Mouse (Mus musculus) embryonic facial prominence, embryonic 11.5 days (tissue): ENCODE measurements around the gene Zfp992. TPM values are rescaled to one million over a fixed set of nuclear protein-coding genes. Genes with fewer than 3 reads are reported as not detected.
A peak's percentile ranks its signal among the peaks of the same experiment; 100 is the strongest.
"Not testable (repeated sequence)": the region's sequence is repeated elsewhere in the genome, so short reads cannot be mapped to it uniquely, and the experiment has no call there.

Experiments
- ATAC-seq: fragments of 200-750 bp; cut with Nextera tagmentation; replicated peaks from 2 replicates; pipeline ENCODE4 v1.8.0; 2017; ENCODE audit warnings: low read depth; ENCODE audit not compliant: insufficient number of reproducible peaks, low FRiP score, low TSS enrichment
- DNase-seq: peaks from one replicate; pipeline ENCODE4 v3.0.0-alpha.2; 2015; ENCODE audit warnings: low spot score
- H3K27ac ChIP-seq: fragments of 300-500 bp; sonication (generic); replicated peaks from 2 replicates; pipeline ENCODE4 v1.5.1; 2014; ENCODE audit warnings: mild to moderate bottlenecking, low read depth, low read length, control low read depth
- H3K27me3 ChIP-seq: fragments of 300-500 bp; sonication (generic); 2 replicates; pipeline ENCODE4 v1.6.1; 2014; ENCODE audit warnings: mild to moderate bottlenecking, low read length, moderate library complexity, mixed read lengths; ENCODE audit not compliant: control insufficient read depth, insufficient read depth
- H3K36me3 ChIP-seq: fragments of 300-500 bp; sonication (generic); replicated peaks from 2 replicates; pipeline ENCODE4 v1.6.1; 2014; ENCODE audit warnings: low read depth, mild to moderate bottlenecking, low read length, moderate library complexity, mixed read lengths; ENCODE audit not compliant: control insufficient read depth, insufficient read depth
- H3K4me1 ChIP-seq: fragments of 300-500 bp; sonication (generic); 2 replicates; pipeline ENCODE4 v1.6.1; 2014; ENCODE audit warnings: low read length, mixed read lengths; ENCODE audit not compliant: control insufficient read depth, insufficient read depth
- H3K4me2 ChIP-seq: fragments of 300-500 bp; sonication (generic); 2 replicates; pipeline ENCODE4 v1.6.1; 2014; ENCODE audit warnings: low read depth, mild to moderate bottlenecking, control low read depth, low read length, moderate library complexity
- H3K4me3 ChIP-seq: fragments of 300-500 bp; sonication (generic); 2 replicates; pipeline ENCODE4 v1.5.1; 2014; ENCODE audit warnings: low read depth, low read length, control low read depth
- H3K9ac ChIP-seq: fragments of 300-500 bp; sonication (generic); replicated peaks from 2 replicates; pipeline ENCODE4 v1.6.1; 2014; ENCODE audit warnings: mild to moderate bottlenecking, control low read depth, low read length
- H3K9me3 ChIP-seq: fragments of 300-500 bp; sonication (generic); replicated peaks from 2 replicates; pipeline ENCODE4 v1.6.1; 2016; ENCODE audit warnings: mild to moderate bottlenecking, low read length, inconsistent platforms, mixed read lengths; ENCODE audit not compliant: control insufficient read depth
- WGBS: fragments of 180-500 bp; shearing (Covaris S2); extraction: QIAGEN DNeasy Blood & Tissue Kit; methylation state at CpG from one replicate; pipeline ENCODE4 v1.1.7; 2014; 5-methylcytosine and 5-hydroxymethylcytosine counted together
- polyA plus RNA-seq: library from polyadenylated mRNA; unstranded; fragments of >200 nt; fragmentation: Nextera tagmentation; extraction: Ambion mirVana; gene quantifications from 2 replicates; pipeline ENCODE4 v1.2.1, GENCODE M21; 2014

Zfp992 gene
- polyA plus RNA-seq, 1 experiment from 2014 or later = 4.8 TPM

DNA sequence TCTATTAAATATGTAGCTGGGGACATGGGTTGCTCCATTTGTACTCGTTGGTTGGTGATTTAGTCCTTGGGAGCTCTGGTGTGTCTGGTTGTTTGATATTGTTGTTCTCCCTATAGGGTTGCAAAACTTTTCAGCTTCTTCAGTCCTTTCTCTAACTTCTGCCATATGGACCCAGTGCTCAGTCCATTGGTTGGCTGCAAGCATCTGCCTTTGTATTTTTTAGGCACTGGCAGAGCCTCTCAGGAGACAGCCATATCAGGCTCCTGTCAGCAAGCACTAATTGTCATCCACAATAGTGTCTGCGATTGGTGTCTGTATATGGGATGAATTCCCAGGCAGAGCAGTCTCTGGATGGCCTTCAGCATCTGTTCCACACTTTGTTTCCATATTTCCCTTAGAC lies 1.8 kb upstream of the Zfp992 start:
- not testable (repeated sequence) for H3K36me3 ChIP-seq, H3K9ac ChIP-seq, H3K4me3 ChIP-seq, H3K4me2 ChIP-seq, DNase-seq, H3K4me1 ChIP-seq, H3K27ac ChIP-seq, ATAC-seq, H3K27me3 ChIP-seq, H3K9me3 ChIP-seq
- 87% methylated on average over 2 of the region's 2 CpGs for WGBS

GRCm38 (mm10) chr4:146449711-146450110 lies 888 bp downstream of the Zfp992 start:
- not testable (repeated sequence) for H3K9ac ChIP-seq, H3K36me3 ChIP-seq, H3K4me2 ChIP-seq, H3K9me3 ChIP-seq, ATAC-seq, H3K27me3 ChIP-seq, H3K27ac ChIP-seq, DNase-seq, H3K4me3 ChIP-seq, H3K4me1 ChIP-seq
- WGBS = 87% methylated on average over 5 of the region's 5 CpGs

DNA sequence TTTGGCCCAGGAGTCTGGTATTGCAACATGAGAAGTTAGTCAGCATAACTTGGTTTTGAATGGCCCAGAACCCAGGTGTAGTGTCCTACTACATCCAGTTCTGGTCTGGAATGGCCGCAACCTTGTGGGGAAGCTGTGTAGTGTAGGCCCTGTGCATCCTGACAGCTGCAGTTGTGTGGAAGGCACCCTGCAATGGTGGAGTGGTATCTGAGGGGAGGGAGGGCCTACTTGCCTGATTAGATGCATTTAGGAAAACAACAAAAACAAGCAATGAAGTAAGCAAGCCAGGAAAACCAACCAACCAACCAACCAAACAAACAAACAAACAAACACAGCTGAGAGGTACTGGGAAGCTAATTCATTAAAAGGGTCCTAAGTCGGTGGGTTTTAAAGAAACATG lies 3.8 kb downstream of the Zfp992 start:
- H3K4me2 ChIP-seq, H3K4me1 ChIP-seq, H3K9ac ChIP-seq, H3K4me3 ChIP-seq, H3K27me3 ChIP-seq, H3K36me3 ChIP-seq, H3K27ac ChIP-seq, ATAC-seq, DNase-seq: not testable (repeated sequence)
- H3K9me3 ChIP-seq = peaks cover 21% of the 10 kb centered on the region
- 84% methylated on average over 2 of the region's 2 CpGs for WGBS

- not testable (repeated sequence) for H3K27ac ChIP-seq, DNase-seq, H3K36me3 ChIP-seq, H3K9ac ChIP-seq, ATAC-seq, H3K4me1 ChIP-seq, H3K27me3 ChIP-seq, H3K4me3 ChIP-seq, H3K4me2 ChIP-seq
- WGBS = 73% methylated on average over 1 of the region's 1 CpGs
- peaks cover 26% of the 10 kb centered on the region for H3K9me3 ChIP-seq
Measured at GRCm38 (mm10) chr4:146454170-146454569, 5.3 kb downstream of the Zfp992 start.

- Histone ChIP-seq H3K4me3 (no peak overlapping the region), H3K9ac (no peak overlapping the region), H3K27me3 (no peaks in the 10 kb centered on the region), H3K9me3 (peaks cover 26% of the 10 kb centered on the region), H3K4me1 (no peaks in the 10 kb centered on the region), H3K27ac (no peak overlapping the region), H3K4me2 (no peak overlapping the region), H3K36me3 (no peaks in the 10 kb centered on the region)
- ATAC-seq = peak; percentile 44
- WGBS = 48% methylated on average over 2 of the region's 2 CpGs
- DNase-seq = no peak
Measured at GRCm38 (mm10) chr4:146454896-146455295, 6.1 kb downstream of the Zfp992 start.

DNA sequence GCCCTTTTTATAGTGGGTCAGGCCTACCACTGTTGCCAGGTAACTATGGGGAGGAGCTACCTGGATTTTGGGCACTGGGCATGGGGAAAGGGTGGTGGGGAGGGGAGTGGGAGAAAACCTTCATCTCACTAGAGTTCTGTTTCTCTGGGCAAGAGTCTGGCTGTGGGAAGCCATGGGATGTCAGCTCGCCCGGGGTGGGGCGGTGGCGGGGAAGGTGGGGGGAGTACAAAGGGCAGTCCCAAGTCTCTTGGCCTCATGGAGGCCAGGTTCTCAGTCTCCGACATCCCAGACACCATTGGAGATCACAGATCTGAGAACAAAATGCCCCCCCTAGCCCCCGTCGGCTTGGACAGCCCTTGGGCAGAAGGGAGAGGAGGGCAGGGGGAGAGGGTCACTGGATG lies 6.5 kb downstream of the Zfp992 start:
- no peak overlapping the region for H3K27ac ChIP-seq
- H3K4me3 ChIP-seq = no peak overlapping the region
- peaks cover 26% of the 10 kb centered on the region for H3K9me3 ChIP-seq
- no peak overlapping the region for H3K4me2 ChIP-seq
- peak; percentile 66 for ATAC-seq
- H3K9ac ChIP-seq = no peak overlapping the region
- no peaks in the 10 kb centered on the region for H3K36me3 ChIP-seq
- DNase-seq = no peak
- no peaks in the 10 kb centered on the region for H3K27me3 ChIP-seq
- WGBS = 93% methylated on average over 7 of the region's 7 CpGs
- no peaks in the 10 kb centered on the region for H3K4me1 ChIP-seq

DNA sequence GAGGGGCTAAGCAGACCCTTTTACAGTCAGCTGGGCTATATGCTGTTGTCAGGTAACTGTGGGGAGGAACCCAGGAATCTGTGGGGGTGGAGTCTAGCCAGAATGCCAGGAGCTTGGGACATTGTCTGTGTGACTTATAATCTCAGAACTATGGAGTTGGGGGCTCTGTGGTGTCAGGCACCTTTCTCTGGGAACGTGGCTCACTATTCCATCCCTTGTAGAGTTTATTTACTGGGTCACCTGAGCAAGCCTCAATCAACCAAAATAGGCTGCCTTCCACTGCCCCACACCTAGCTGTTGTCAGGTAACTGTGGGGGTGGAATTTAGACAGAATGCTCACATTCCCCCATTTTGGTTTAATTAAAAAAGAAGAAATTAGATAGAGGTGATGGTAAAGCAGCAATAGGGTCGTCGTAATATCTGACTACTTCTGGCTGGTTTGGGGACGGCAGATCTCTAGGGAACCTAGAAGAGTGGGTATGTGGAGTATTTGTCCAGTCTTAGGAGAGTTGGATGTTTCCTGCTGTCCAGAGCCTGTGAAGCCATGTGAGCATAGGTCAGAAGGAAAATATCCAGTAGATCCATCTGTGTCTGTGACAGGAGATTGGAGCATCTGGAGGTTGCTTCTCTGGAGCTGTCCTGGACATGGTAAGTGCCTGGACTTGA lies 7.4 kb downstream of the Zfp992 start:
- ATAC-seq (no peak), DNase-seq (no peak)
- Histone ChIP-seq H3K27me3 (no peaks in the 10 kb centered on the region), H3K4me3 (no peak overlapping the region), H3K4me2 (no peak overlapping the region), H3K4me1 (no peaks in the 10 kb centered on the region), H3K27ac (no peak overlapping the region), H3K9ac (no peak overlapping the region), H3K9me3 (peaks cover 26% of the 10 kb centered on the region), H3K36me3 (no peaks in the 10 kb centered on the region)
- WGBS = 72% methylated on average over 4 of the region's 4 CpGs

DNA sequence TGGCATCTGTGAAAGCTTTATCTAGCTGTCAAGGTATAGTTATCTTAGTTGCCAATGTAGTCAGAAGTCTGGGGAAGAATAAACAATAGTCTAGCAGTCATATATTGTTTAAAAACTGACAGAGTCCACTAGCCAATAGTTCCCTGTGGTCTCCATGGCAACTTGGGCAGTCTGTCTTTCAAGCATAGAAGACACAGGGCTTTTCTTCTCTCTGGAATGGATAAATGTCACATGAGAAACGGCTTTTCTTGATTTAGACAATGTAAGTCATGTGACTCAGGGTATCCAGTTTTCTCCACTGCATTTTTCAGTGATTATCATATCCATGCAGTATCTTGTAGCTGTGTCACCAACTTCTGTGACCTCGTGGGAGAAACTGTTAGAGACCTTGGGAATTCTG lies 8.3 kb downstream of the Zfp992 start:
- no peak overlapping the region for H3K9ac ChIP-seq
- no peak overlapping the region for H3K4me2 ChIP-seq
- ATAC-seq = no peak
- no peak overlapping the region for H3K4me3 ChIP-seq
- H3K27ac ChIP-seq = no peak overlapping the region
- no peaks in the 10 kb centered on the region for H3K27me3 ChIP-seq
- H3K4me1 ChIP-seq = no peaks in the 10 kb centered on the region
- WGBS = 70% methylated on average over 2 of the region's 2 CpGs
- no peaks in the 10 kb centered on the region for H3K36me3 ChIP-seq
- peaks cover 26% of the 10 kb centered on the region for H3K9me3 ChIP-seq
- DNase-seq = no peak
